Mouse (Mus musculus): ENCODE results near the gene Pakap.

The Pakap gene

GRCm38 (mm10) chr4:57798286-57799018, 230.5 kb downstream of the Pakap start:
- DNase-seq (ENCODE audit: low read depth, low spot score), result no peak

DNA sequence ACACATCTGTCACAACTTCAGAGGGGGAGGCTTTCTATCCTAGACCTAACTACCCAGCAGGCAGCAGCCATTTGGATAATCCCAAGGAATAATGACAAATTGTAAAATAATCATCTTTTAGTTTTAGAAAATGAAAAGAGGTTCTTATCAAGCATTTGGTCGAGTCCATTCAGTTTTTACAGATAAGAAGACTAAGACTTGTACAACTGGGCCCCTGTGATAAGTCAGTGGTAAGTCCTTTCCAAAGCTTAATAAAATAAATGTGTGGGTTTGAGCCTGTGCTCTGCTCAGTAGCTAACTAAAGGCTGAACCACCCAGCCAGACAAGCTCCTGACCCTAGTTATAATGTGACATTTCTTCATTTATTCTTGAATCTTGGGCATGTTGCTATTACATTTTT, 231.3 kb downstream of the Pakap start:
- DNase-seq (ENCODE audit: low read depth, low spot score), result no peak

GRCm38 (mm10) chr4:57801239-57801638, 233.3 kb downstream of the Pakap start:
- DNase-seq (ENCODE audit: low read depth, low spot score), result no peak

- no peak for DNase-seq (ENCODE audit: low read depth, low spot score)
Observed at GRCm38 (mm10) chr4:57801986-57802385, 234.0 kb downstream of the Pakap start.

GRCm38 (mm10) chr4:57802411-57802810, 234.4 kb downstream of the Pakap start:
- no peak for DNase-seq (ENCODE audit: low read depth, low spot score)

GRCm38 (mm10) chr4:57804902-57805301, 236.9 kb downstream of the Pakap start:
- DNase-seq (ENCODE audit: low read depth, low spot score), result no peak

DNA sequence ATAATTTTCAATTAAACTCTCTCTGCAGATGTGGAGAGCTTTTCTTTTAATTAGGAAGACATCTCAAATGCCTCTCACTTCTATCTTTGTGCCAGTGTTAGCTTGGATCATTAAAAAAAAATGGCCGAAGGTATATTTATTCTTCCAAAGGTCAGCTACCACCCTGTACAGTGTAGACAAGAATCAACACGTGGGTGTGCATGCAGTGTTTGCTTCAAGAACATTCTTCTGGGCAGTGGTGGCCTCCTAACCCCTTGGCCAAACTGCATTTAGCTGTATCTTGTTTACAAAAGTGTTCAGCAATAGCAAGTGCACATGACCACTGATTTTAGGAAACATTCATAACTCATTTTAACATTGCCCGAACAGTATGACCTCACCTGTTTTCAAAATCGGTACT, 241.5 kb downstream of the Pakap start:
- no peak for DNase-seq (ENCODE audit: low read depth, low spot score)

- DNase-seq (ENCODE audit: low read depth, low spot score), result no peak
Observed at GRCm38 (mm10) chr4:57812075-57812474, 244.1 kb downstream of the Pakap start.

- no peak for DNase-seq (ENCODE audit: low read depth, low spot score)
Observed at GRCm38 (mm10) chr4:57812916-57813575, 245.1 kb downstream of the Pakap start.

- DNase-seq (ENCODE audit: low read depth, low spot score), result no peak
Observed at GRCm38 (mm10) chr4:57813576-57813945, 245.6 kb downstream of the Pakap start.

- DNase-seq (ENCODE audit: low read depth, low spot score), result no peak
Observed at GRCm38 (mm10) chr4:57815355-57815754, 247.4 kb downstream of the Pakap start.

DNA sequence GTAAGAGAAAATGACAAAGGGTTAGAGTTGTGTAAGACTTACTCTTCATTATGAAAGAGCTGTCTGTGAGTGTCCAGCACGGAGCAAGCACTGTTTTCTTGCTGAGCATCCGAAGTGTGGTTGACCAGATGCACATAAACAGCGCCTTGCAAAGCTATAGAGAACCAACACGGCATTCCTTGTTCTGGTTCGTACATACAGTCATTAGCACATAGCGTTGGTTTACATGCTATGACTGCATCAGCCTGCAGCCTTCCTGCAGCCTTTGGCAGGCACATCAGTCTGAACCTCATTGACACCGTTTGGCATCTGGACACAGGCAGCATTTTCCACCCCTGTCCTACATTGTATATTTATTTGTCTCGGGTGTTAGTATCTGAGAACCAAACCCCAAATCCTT, 248.2 kb downstream of the Pakap start:
- DNase-seq (ENCODE audit: low read depth, low spot score), result no peak

DNA sequence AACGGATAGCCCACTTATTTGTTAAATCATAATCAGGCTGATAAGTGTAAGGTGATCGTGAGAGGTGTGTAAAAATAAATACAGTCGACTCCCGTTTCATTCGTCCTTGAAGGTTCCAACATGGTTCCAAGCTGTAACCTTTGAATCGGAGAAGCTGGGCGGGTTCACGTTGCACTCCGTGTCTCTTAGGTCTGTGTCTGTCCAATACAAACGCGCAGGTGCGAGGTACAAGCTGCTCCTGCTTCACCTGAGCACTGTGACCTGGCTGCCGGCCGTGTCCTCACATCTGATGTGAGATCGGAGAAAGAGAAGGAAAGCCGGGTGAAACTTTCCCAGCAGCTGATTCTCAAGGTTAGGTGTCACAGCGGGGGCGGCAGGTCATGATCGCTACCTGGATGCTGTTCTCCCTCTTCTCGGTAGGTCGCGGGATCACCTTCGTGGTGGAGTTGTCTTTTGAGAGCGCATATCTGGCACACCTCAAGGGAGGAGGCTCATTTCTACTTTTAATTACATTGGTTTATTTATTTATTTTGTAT, 252.9 kb downstream of the Pakap start:
- no peak for DNase-seq (ENCODE audit: low read depth, low spot score)

GRCm38 (mm10) chr4:57821556-57822356, 253.8 kb downstream of the Pakap start:
- DNase-seq (ENCODE audit: low read depth, low spot score), result no peak

- no peak for DNase-seq (ENCODE audit: low read depth, low spot score)
Observed at GRCm38 (mm10) chr4:57822641-57823040, 254.7 kb downstream of the Pakap start.

DNA sequence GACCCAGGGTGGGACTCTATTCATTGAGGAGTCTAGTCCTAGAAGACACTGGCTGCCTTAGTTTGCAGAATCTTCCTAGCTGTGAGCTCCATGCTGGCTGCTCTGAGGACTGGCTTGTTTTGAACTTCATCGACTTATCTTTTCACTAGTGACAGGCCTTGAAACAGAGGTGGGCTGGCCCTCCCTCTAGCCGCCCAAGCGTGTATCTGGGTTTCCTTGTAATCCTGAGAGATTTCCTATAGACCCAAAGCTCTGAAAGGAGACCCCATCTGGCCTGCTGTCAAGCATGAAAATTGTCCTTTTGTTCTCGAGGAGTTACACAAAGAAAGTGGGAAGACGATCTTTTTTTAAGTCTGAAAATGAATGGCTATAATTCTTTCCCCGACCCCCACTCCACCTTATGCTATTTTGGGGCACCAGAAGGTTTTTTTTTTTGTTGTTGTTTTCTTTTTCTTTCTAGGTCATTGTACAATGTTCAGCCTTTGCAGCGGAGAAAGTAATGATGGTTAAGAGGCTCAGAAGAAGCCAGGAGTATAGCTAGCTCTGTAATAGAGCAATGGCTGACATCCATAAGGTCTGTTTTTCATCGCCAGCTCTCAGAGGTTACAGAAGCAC, 256.8 kb downstream of the Pakap start:
- no peak for DNase-seq (ENCODE audit: low read depth, low spot score)

- no peak for DNase-seq (ENCODE audit: low read depth, low spot score)
Observed at GRCm38 (mm10) chr4:57826272-57826671, 258.3 kb downstream of the Pakap start.

DNA sequence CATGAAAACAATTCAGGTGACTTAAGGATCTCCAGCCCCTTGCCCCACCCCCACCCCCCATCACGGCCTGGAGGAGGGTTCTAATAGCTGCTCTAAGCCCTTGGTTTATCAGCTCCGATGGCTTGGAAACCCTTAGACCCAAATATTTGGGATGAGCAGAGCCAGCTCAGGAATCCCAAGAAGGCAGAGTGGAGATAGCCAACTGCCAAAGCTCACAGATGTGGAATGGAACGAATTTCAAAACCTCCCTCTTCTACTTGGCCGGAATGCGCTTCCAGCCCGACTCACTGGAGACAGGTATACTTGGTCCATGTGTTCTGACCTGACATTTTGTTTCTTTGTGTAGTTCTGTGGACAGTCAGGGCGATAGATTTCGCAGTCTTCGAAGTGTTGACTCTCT, 261.2 kb downstream of the Pakap start:
- DNase-seq (ENCODE audit: low read depth, low spot score), result no peak

DNA sequence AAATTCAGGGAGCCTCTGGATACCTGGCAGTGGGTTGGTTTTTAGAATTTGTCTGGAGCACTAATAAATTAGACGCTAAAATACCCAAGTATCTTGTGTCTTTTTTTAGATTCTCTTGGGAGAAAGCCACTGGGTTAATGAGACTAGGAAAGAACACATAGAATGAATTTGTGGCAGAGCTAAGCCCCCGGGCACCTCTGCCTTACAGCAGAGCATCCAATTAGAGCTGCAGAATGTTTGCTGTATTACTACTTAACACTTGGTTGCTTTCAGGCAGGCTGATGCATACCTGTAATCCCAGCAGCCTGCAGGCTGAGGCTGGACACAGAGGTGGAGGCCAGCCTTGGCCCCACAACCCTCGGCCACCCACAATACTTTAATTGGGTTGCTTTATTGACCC, 261.8 kb downstream of the Pakap start:
- DNase-seq (ENCODE audit: low read depth, low spot score), result no peak

- no peak for DNase-seq (ENCODE audit: low read depth, low spot score)
Observed at GRCm38 (mm10) chr4:57832318-57832717, 264.3 kb downstream of the Pakap start.

GRCm38 (mm10) chr4:57833060-57833459, 265.1 kb downstream of the Pakap start:
- DNase-seq (ENCODE audit: low read depth, low spot score), result no peak

DNA sequence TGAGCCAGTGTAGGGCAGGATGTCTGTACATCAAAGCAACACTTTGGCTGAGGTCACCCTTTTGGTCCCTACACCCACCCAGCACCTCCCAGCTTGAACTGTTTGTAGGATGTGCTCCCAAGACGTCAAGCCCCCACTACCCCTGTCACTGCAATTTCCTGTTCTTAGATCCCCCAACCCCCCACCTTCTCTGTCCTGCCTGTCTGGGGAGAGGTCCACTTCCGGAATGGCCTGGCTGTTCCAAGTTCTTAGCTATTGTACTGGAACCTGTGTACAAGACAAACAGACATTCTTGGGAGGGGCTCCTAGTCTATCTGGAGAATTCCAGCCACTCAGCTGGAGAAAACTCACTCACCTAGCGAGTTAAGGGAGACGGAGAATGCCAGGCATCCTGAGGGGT, 266.2 kb downstream of the Pakap start:
- DNase-seq (ENCODE audit: low read depth, low spot score), result no peak
